Mouse (Mus musculus): ENCODE results near the gene Col6a1.

GRCm38 (mm10) chr10:76674581-76674980 lies 51.4 kb downstream of the Col6a1 start:
- TF ChIP-seq CTCF (IDR thresholded peaks at IDR 0.05; ENCODE audit: borderline replicate concordance, extremely low read depth, insufficient read depth, insufficient read length), result no peak
- TF ChIP-seq POLR2A (IDR thresholded peaks at IDR 0.05; ENCODE audit: borderline replicate concordance, extremely low read depth, insufficient read depth, insufficient read length, poor library complexity, severe bottlenecking), result no peak
